Mouse (Mus musculus): Measurements from ENCODE around the gene Upf2. TPM values are rescaled to one million over a fixed set of nuclear protein-coding genes. Genes with fewer than 3 reads are reported as not detected.
A peak's percentile ranks its signal among the peaks of the same experiment; 100 is the strongest.
"Not testable (repeated sequence)": the region's sequence is repeated elsewhere in the genome, so short reads cannot be mapped to it uniquely, and the experiment has no call there.

The Upf2 gene
- total and polyA plus RNA-seq, 2 experiments from 2014 or later = 5.9 to 13.2 TPM

DNA sequence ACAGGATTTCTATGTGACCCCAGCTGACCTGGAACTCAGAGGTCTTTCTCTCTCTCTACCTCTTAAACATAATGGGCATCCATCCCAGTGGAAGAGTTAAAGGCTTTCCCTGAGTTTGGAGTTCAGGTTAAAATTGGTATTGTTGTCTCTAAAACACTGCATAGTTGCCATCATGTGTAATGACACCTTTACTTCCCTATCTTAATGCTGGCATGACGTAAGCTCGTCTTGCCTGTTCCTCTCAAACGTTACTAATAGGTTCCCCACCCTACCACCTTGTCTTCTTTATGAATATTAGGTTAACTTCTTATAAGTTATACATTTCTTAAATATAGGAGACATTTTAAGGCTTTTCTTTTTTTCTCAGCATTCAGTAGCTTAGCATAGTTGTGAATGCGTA, 26.3 kb downstream of the Upf2 start:
- 94% methylated on average over 4 of the region's 4 CpGs for WGBS
- ATAC-seq (ENCODE audit: low FRiP score) (no peak), DNase-seq (ENCODE audit: low spot score) (no peak)
- no peak overlapping the region for H3K27ac ChIP-seq (ENCODE audit: low read depth, low read length)
- H3K4me1 ChIP-seq (ENCODE audit: insufficient read depth, low read length) = no peaks in the 10 kb centered on the region
- H3K4me3 ChIP-seq (ENCODE audit: low read depth, low read length) = no peak overlapping the region
- TF ChIP-seq CTCF (IDR thresholded peaks at IDR 0.05) = no peak
- no peak overlapping the region for H3K4me2 ChIP-seq (ENCODE audit: low read depth, low read length, poor library complexity, severe bottlenecking)
- H3K36me3 ChIP-seq (ENCODE audit: insufficient read depth, low read length) = peaks cover 3% of the 10 kb centered on the region
- no peaks in the 10 kb centered on the region for H3K27me3 ChIP-seq (ENCODE audit: insufficient read depth, low read length)
- no peaks in the 10 kb centered on the region for H3K9me3 ChIP-seq (ENCODE audit: low read length)
- H3K9ac ChIP-seq (replicated peaks; ENCODE audit: low read length, poor library complexity, severe bottlenecking) = no peak overlapping the region

GRCm38 (mm10) chr2:5995538-5995937, 44.3 kb downstream of the Upf2 start:
- H3K9me3 ChIP-seq (ENCODE audit: low read length) = no peaks in the 10 kb centered on the region
- H3K9ac ChIP-seq (replicated peaks; ENCODE audit: low read length, poor library complexity, severe bottlenecking) = no peak overlapping the region
- H3K27ac ChIP-seq (ENCODE audit: low read depth, low read length) = no peak overlapping the region
- H3K4me3 ChIP-seq (ENCODE audit: low read depth, low read length) = no peak overlapping the region
- no peaks in the 10 kb centered on the region for H3K27me3 ChIP-seq (ENCODE audit: insufficient read depth, low read length)
- H3K4me1 ChIP-seq (ENCODE audit: insufficient read depth, low read length) = no peaks in the 10 kb centered on the region
- 17% methylated on average over 5 of the region's 5 CpGs for WGBS
- no peaks in the 10 kb centered on the region for H3K36me3 ChIP-seq (ENCODE audit: insufficient read depth, low read length)
- no peak overlapping the region for H3K4me2 ChIP-seq (ENCODE audit: low read depth, low read length, poor library complexity, severe bottlenecking)
- TF ChIP-seq CTCF (IDR thresholded peaks at IDR 0.05) = peak; percentile 75
- no peak for ATAC-seq (ENCODE audit: low FRiP score)
- peak; percentile 82 for DNase-seq (ENCODE audit: low spot score)

GRCm38 (mm10) chr2:6003949-6004348, 52.7 kb downstream of the Upf2 start:
- Histone ChIP-seq H3K4me1 (ENCODE audit: insufficient read depth, low read length) (no peaks in the 10 kb centered on the region), H3K9ac (replicated peaks; ENCODE audit: low read length, poor library complexity, severe bottlenecking) (no peak overlapping the region), H3K27ac (ENCODE audit: low read depth, low read length) (no peak overlapping the region), H3K4me2 (ENCODE audit: low read depth, low read length, poor library complexity, severe bottlenecking) (no peak overlapping the region), H3K4me3 (ENCODE audit: low read depth, low read length) (no peak overlapping the region), H3K36me3 (ENCODE audit: insufficient read depth, low read length) (no peaks in the 10 kb centered on the region), H3K9me3 (ENCODE audit: low read length) (no peaks in the 10 kb centered on the region), H3K27me3 (ENCODE audit: insufficient read depth, low read length) (no peaks in the 10 kb centered on the region)
- WGBS = 86% methylated on average over 3 of the region's 3 CpGs
- TF ChIP-seq CTCF (IDR thresholded peaks at IDR 0.05) = no peak
- ATAC-seq (ENCODE audit: low FRiP score) (no peak), DNase-seq (ENCODE audit: low spot score) (no peak)

- 93% methylated on average over 5 of the region's 5 CpGs for WGBS
- ATAC-seq (ENCODE audit: low FRiP score) (no peak), DNase-seq (ENCODE audit: low spot score) (no peak)
- H3K27me3 ChIP-seq (ENCODE audit: insufficient read depth, low read length) = no peaks in the 10 kb centered on the region
- H3K27ac ChIP-seq (ENCODE audit: low read depth, low read length) = no peak overlapping the region
- TF ChIP-seq CTCF (IDR thresholded peaks at IDR 0.05) = no peak
- H3K4me1 ChIP-seq (ENCODE audit: insufficient read depth, low read length) = no peaks in the 10 kb centered on the region
- no peaks in the 10 kb centered on the region for H3K9me3 ChIP-seq (ENCODE audit: low read length)
- H3K4me2 ChIP-seq (ENCODE audit: low read depth, low read length, poor library complexity, severe bottlenecking) = no peak overlapping the region
- 0 out of 2 replicates have a peak, but pooled peaks cover 2% of the 10 kb centered on the region for H3K36me3 ChIP-seq (ENCODE audit: insufficient read depth, low read length)
- no peak overlapping the region for H3K4me3 ChIP-seq (ENCODE audit: low read depth, low read length)
- no peak overlapping the region for H3K9ac ChIP-seq (replicated peaks; ENCODE audit: low read length, poor library complexity, severe bottlenecking)
Observed at GRCm38 (mm10) chr2:6014532-6014931, 63.3 kb downstream of the Upf2 start.

GRCm38 (mm10) chr2:6015182-6015581, 63.9 kb downstream of the Upf2 start:
- DNase-seq (ENCODE audit: low spot score); H3K4me1 ChIP-seq (ENCODE audit: insufficient read depth, low read length); H3K9me3 ChIP-seq (ENCODE audit: low read length); H3K27ac ChIP-seq (ENCODE audit: low read depth, low read length); H3K4me2 ChIP-seq (ENCODE audit: low read depth, low read length, poor library complexity, severe bottlenecking); ATAC-seq (ENCODE audit: low FRiP score); H3K9ac ChIP-seq (replicated peaks; ENCODE audit: low read length, poor library complexity, severe bottlenecking); H3K27me3 ChIP-seq (ENCODE audit: insufficient read depth, low read length); H3K4me3 ChIP-seq (ENCODE audit: low read depth, low read length); H3K36me3 ChIP-seq (ENCODE audit: insufficient read depth, low read length): not testable (repeated sequence)
- WGBS = 85% methylated on average over 6 of the region's 6 CpGs

DNA sequence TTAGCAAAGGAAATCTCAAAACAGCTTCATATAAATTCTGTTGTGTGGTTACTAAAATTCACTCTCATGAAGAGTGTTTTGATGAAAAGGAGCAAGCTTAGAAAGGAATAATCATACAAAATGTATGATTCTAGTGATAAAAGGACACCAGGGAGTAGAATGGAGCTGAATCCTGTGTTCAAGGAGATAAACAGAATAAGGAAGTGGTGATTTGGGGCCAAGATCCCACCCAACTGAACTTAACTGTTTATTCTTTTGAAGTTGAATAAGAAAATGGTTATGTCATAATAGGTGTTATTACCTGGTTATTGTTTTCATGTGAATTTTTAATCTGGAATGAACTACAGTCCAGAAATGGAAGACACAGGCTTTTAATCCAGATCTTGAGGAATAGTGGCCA, 69.3 kb downstream of the Upf2 start:
- ATAC-seq (ENCODE audit: low FRiP score) (no peak), DNase-seq (ENCODE audit: low spot score) (no peak)
- Histone ChIP-seq H3K4me2 (ENCODE audit: low read depth, low read length, poor library complexity, severe bottlenecking) (no peak overlapping the region), H3K9me3 (ENCODE audit: low read length) (no peaks in the 10 kb centered on the region), H3K27ac (ENCODE audit: low read depth, low read length) (no peak overlapping the region), H3K27me3 (ENCODE audit: insufficient read depth, low read length) (no peaks in the 10 kb centered on the region), H3K9ac (replicated peaks; ENCODE audit: low read length, poor library complexity, severe bottlenecking) (no peak overlapping the region), H3K4me3 (ENCODE audit: low read depth, low read length) (no peak overlapping the region), H3K36me3 (ENCODE audit: insufficient read depth, low read length) (peaks cover 8% of the 10 kb centered on the region), H3K4me1 (ENCODE audit: insufficient read depth, low read length) (no peaks in the 10 kb centered on the region)
- no peak for TF ChIP-seq CTCF (IDR thresholded peaks at IDR 0.05)
